Mouse (Mus musculus): ENCODE results near the gene 2610001J05Rik. TPM values are rescaled to one million over a fixed set of nuclear protein-coding genes. Genes with fewer than 3 reads are reported as not detected.

The 2610001J05Rik gene
- 72.4 and 74.0 TPM in 2 replicates for polyA plus RNA-seq (2014; fragmentation: Nextera tagmentation; extraction: Ambion mirVana)

DNA sequence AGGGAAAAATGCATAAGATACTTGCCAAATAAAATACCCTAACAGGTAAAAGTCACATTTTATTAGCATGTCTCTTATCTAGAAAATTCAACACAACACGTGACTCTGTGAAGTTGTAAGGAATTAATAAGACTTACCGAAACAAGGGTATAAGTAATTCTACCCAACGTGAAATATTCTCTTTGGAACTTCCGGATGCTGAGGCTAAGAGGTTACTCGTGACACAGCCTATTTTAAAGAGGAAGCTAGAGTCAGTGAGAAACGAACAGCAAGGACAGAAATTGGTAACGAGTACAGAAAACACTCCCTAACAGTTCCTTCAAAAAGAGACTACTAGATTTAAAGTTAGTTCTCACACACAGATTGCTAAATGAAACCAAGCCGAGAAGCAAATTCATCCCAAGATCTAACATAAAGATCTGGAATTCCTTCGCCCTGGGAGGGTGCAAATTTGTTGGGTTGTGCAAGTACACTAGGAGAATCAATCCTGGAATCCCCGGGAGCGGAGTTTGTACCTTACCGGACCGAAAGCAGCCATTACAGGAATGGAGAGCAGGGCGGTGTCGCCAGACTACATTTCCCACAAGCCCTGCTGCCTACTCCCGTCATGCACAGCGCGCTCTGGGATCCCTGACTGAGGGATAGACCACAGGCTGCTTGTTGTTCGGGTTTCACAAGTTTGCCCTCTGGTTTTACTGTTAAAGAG is at the start of gene 2610001J05Rik:
TSS of gene 2610001J05Rik (minus strand) at position 600 of the 706 bp plus-strand sequence.
- Histone ChIP-seq H3K4me3 (ENCODE audit: low read depth, low read length) (peak within 1 kb of the TSS; percentile 57), H3K27ac (ENCODE audit: low read depth, low read length) (peak within 1 kb of the TSS; percentile 47), H3K4me1 (replicated peaks; ENCODE audit: control insufficient read depth, insufficient read depth, low read length) (peaks cover 3% of the 10 kb centered on the region), H3K36me3 (ENCODE audit: control insufficient read depth, insufficient read depth, low read length) (no peaks in the 10 kb centered on the region), H3K4me2 (peak within 1 kb of the TSS; percentile 63), H3K9ac (ENCODE audit: low read depth, low read length) (peak within 1 kb of the TSS; percentile 71), H3K9me3 (ENCODE audit: control insufficient read depth, low read length) (no peaks in the 10 kb centered on the region), H3K27me3 (replicated peaks; ENCODE audit: control insufficient read depth, insufficient read depth, low read length) (no peaks in the 10 kb centered on the region)
- peak; percentile 100 for ATAC-seq (replicated peaks; ENCODE audit: low FRiP score)
- WGBS: under 1% methylated on average over 19 of the region's 19 CpGs
- DNase-seq (ENCODE audit: low spot score): peak; percentile 80

DNA sequence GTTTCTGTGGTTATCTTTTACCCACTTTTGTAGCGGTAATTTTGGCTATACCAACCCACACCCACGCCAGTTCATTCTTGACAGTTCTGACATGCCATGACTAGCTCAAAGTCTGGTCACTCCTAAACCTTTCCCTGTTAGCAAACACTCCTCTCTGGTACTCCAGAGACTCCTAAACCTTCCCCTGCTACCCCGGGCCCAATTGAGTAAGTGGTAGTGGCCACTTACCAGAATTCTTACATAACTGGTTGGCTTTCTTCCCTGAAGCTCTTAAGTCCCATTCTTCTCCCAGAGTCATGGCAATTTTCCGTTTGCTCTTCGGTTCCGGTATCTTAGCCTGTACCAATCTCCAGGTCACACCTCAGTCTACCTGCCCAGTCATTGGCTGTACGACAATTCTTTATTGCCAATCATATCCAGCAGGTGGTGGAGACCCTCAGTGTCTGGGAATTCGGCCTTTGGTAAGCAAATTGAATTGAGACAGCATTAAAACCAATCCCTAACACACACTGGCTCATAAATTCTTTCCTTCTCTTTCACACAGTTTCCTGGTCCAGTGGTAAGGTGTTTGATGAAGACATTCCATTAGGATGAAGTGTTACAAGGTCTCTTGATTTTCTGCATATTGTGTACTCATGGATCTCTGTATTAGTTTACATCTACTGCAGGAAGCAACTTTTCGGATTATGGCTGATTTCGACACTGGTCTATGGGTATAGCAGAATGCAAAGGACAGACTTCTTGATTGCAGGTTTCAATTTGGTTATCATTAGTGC is 38.6 kb upstream of the 2610001J05Rik start:
- no peak for ATAC-seq (replicated peaks; ENCODE audit: low FRiP score)
- Histone ChIP-seq H3K9me3 (ENCODE audit: control insufficient read depth, low read length) (no peaks in the 10 kb centered on the region), H3K4me3 (ENCODE audit: low read depth, low read length) (no peak overlapping the region), H3K9ac (ENCODE audit: low read depth, low read length) (no peak overlapping the region), H3K4me1 (replicated peaks; ENCODE audit: control insufficient read depth, insufficient read depth, low read length) (no peaks in the 10 kb centered on the region), H3K4me2 (no peak overlapping the region), H3K27ac (ENCODE audit: low read depth, low read length) (no peak overlapping the region), H3K27me3 (replicated peaks; ENCODE audit: control insufficient read depth, insufficient read depth, low read length) (no peaks in the 10 kb centered on the region), H3K36me3 (ENCODE audit: control insufficient read depth, insufficient read depth, low read length) (no peaks in the 10 kb centered on the region)
- 84% methylated on average over 10 of the region's 10 CpGs for WGBS
- DNase-seq (ENCODE audit: low spot score): no peak

DNA sequence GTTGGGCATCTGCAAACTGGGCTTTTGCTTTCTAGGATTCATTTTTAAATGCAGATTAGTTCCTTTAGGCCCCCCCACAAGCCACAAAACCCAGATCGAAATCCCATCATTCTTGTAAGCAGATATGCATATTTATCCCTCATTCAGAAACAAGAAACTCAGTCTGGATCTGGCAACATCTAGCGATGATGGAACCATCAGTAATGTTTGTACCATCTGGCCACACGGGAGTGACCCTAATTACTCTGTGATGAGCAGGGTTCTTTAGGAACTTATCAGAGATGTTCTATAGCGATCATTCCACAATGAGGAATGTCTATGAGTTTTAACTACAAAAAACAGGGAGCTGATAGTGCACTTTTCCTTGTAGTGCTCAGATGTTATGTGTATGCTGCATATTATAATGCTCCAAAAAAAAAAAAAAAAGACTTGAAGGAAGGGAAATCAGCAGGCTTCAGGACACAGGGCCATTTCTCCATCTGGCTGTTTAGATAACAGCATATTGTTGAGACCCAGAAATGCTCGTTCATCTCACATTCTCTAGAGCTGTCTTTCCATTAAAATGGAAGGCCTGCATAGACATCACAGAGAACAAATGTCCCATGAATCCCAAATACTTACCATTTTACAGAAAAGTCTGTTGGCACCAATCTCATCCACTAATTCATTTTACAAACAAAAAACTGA is 31.8 kb upstream of the 2610001J05Rik start:
- ATAC-seq (replicated peaks; ENCODE audit: low FRiP score): no peak
- no peaks in the 10 kb centered on the region for H3K36me3 ChIP-seq (ENCODE audit: control insufficient read depth, insufficient read depth, low read length)
- H3K27ac ChIP-seq (ENCODE audit: low read depth, low read length): no peak overlapping the region
- H3K4me2 ChIP-seq: no peak overlapping the region
- 79% methylated on average over 5 of the region's 5 CpGs for WGBS
- H3K27me3 ChIP-seq (replicated peaks; ENCODE audit: control insufficient read depth, insufficient read depth, low read length): no peaks in the 10 kb centered on the region
- no peaks in the 10 kb centered on the region for H3K4me1 ChIP-seq (replicated peaks; ENCODE audit: control insufficient read depth, insufficient read depth, low read length)
- DNase-seq (ENCODE audit: low spot score): no peak
- H3K9ac ChIP-seq (ENCODE audit: low read depth, low read length): no peak overlapping the region
- no peaks in the 10 kb centered on the region for H3K9me3 ChIP-seq (ENCODE audit: control insufficient read depth, low read length)
- no peak overlapping the region for H3K4me3 ChIP-seq (ENCODE audit: low read depth, low read length)

DNA sequence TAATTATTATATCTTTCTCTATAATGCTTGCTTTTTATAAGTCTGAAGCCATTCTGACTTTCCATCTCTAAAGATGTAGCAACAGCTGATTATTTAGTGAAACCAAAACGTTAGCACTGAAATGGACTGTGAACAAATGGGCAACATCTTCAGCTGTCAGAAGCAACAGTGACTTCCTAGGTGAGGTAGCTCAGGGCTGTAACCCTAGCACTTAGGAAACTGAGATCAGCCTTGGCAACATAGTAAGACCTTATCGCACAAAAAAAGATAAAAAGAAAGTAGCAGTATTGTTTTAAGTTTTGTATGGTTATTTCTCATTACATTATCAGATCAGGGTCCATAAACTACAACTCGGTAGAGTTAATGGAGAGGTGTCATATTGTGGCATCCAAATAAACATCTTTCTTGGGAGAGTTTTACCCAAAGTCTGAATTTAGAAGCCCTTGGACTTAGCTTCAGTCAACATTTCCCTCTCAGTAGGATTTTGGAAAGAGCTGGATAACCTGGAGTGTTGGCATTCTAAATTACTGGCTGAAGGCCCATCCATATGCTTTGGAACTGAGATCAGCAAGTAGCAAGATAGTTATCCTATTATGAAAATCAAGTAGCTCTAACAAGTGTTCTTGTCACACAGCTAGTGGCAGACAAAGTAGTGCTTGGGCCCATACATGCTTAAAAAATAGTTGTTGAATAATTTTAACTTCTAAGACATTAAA is 13.7 kb upstream of the 2610001J05Rik start:
- WGBS: 73% methylated on average over 3 of the region's 3 CpGs
- H3K27ac ChIP-seq (ENCODE audit: low read depth, low read length): no peak overlapping the region

DNA sequence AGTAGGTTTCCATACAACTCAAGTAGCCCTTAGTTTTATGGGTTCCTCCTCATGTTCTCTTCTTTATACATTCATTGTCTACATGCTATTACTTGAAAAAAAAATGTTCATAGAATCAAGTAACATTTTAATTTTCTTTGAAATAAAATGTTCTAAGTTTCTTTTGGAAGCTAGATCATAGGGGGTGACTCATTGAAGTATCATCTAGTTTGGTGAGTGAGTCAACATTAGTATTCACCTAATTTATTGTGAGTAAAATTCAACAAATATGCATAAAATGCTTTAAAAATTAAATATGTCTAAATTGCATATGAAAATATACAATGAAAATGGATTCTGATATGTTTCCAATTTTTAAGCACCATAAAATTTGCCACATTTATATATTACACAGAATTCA is 11.6 kb upstream of the 2610001J05Rik start:
- ATAC-seq (replicated peaks; ENCODE audit: low FRiP score) (no peak), DNase-seq (ENCODE audit: low spot score) (no peak)
- Histone ChIP-seq H3K36me3 (ENCODE audit: control insufficient read depth, insufficient read depth, low read length) (no peaks in the 10 kb centered on the region), H3K27me3 (replicated peaks; ENCODE audit: control insufficient read depth, insufficient read depth, low read length) (no peaks in the 10 kb centered on the region), H3K4me1 (replicated peaks; ENCODE audit: control insufficient read depth, insufficient read depth, low read length) (no peaks in the 10 kb centered on the region), H3K4me3 (ENCODE audit: low read depth, low read length) (no peak overlapping the region), H3K4me2 (no peak overlapping the region), H3K9ac (ENCODE audit: low read depth, low read length) (no peak overlapping the region), H3K27ac (ENCODE audit: low read depth, low read length) (no peak overlapping the region), H3K9me3 (ENCODE audit: control insufficient read depth, low read length) (no peaks in the 10 kb centered on the region)

More for the DNA sequence above, 13.7 kb upstream of the 2610001J05Rik start:
- Histone ChIP-seq H3K36me3 (ENCODE audit: control insufficient read depth, insufficient read depth, low read length) (no peaks in the 10 kb centered on the region), H3K27me3 (replicated peaks; ENCODE audit: control insufficient read depth, insufficient read depth, low read length) (no peaks in the 10 kb centered on the region), H3K4me2 (no peak overlapping the region), H3K9ac (ENCODE audit: low read depth, low read length) (no peak overlapping the region), H3K4me3 (ENCODE audit: low read depth, low read length) (no peak overlapping the region), H3K4me1 (replicated peaks; ENCODE audit: control insufficient read depth, insufficient read depth, low read length) (no peaks in the 10 kb centered on the region), H3K9me3 (ENCODE audit: control insufficient read depth, low read length) (no peaks in the 10 kb centered on the region)
- DNase-seq (ENCODE audit: low spot score) (no peak), ATAC-seq (replicated peaks; ENCODE audit: low FRiP score) (no peak)

DNA sequence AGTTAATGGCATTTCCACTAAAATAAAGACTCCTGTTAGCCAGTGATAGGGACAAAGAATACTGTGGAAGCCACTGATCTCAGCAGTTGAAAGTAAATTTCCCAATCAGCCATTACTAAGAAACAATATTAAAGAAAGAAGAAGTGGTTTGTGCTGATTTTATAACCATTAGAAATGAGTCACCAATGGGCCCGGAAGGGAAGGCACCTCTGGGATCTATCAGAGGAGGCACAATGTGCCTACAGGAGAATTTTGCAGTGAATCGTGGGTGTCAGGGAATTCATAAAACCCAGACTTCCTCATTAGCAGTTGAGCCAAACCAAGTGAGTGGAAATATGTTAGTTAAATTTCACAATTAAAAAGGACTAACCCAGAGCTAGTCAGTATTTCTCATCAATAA is 2.6 kb upstream of the 2610001J05Rik start:
- no peak for DNase-seq (ENCODE audit: low spot score)
- ATAC-seq (replicated peaks; ENCODE audit: low FRiP score): no peak

DNA sequence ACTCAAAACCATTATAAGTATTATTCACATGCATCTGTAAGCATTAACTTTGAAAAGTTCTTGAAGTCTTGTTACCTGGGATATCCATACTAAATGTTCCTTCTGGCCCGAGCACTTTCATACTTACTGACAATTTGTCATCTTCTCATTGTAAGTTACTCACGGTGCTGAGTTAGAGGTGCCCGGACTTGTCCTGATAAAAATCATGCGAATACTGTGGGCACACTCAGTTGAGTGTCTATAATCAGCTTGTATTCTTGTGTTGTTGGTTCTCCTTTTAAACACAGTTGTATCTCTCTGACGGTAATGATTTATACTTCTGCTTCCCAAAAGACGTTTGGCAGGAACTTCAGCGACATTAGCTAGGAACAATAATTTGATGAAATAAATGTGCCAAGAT is 758 bp upstream of the 2610001J05Rik start:
- WGBS: 51% methylated on average over 7 of the region's 7 CpGs
- H3K9ac ChIP-seq (ENCODE audit: low read depth, low read length): no peak overlapping the region

More for the DNA sequence above, 2.6 kb upstream of the 2610001J05Rik start:
- Histone ChIP-seq H3K4me1 (replicated peaks; ENCODE audit: control insufficient read depth, insufficient read depth, low read length) (peaks cover 3% of the 10 kb centered on the region), H3K4me3 (ENCODE audit: low read depth, low read length) (no peak overlapping the region), H3K4me2 (no peak overlapping the region), H3K9me3 (ENCODE audit: control insufficient read depth, low read length) (no peaks in the 10 kb centered on the region), H3K27ac (ENCODE audit: low read depth, low read length) (no peak overlapping the region), H3K9ac (ENCODE audit: low read depth, low read length) (no peak overlapping the region), H3K27me3 (replicated peaks; ENCODE audit: control insufficient read depth, insufficient read depth, low read length) (no peaks in the 10 kb centered on the region), H3K36me3 (ENCODE audit: control insufficient read depth, insufficient read depth, low read length) (no peaks in the 10 kb centered on the region)
- 80% methylated on average over 2 of the region's 2 CpGs for WGBS

DNA sequence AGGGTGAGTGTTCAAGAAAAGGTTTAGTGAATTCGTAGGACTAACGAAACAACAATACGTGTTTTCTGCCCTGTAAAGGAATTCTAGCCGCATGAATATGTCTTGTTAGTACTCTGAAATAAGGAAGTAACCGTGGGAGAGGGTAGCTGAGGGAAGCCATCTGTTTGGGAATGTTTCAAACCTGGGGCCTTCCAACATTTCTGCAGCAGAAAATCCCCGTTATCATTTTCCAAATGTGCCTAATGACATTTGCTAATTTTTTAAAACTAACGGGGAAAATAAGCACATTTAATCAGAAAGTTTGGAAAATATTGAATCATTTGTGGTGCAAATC is 274 bp upstream of the 2610001J05Rik start:
- H3K27ac ChIP-seq (ENCODE audit: low read depth, low read length): no peak overlapping the region
- ATAC-seq (replicated peaks; ENCODE audit: low FRiP score): peak; percentile 75
- WGBS: 2% methylated on average over 7 of the region's 7 CpGs

More for the DNA sequence above, 758 bp upstream of the 2610001J05Rik start:
- Histone ChIP-seq H3K27me3 (replicated peaks; ENCODE audit: control insufficient read depth, insufficient read depth, low read length) (no peaks in the 10 kb centered on the region), H3K36me3 (ENCODE audit: control insufficient read depth, insufficient read depth, low read length) (no peaks in the 10 kb centered on the region), H3K4me2 (peak overlapping the region; percentile 59), H3K4me3 (ENCODE audit: low read depth, low read length) (peak overlapping the region; percentile 57), H3K4me1 (replicated peaks; ENCODE audit: control insufficient read depth, insufficient read depth, low read length) (peaks cover 3% of the 10 kb centered on the region), H3K27ac (ENCODE audit: low read depth, low read length) (no peak overlapping the region), H3K9me3 (ENCODE audit: control insufficient read depth, low read length) (no peaks in the 10 kb centered on the region)
- DNase-seq (ENCODE audit: low spot score) (no peak), ATAC-seq (replicated peaks; ENCODE audit: low FRiP score) (no peak)

More for the DNA sequence above, 274 bp upstream of the 2610001J05Rik start:
- Histone ChIP-seq H3K4me3 (ENCODE audit: low read depth, low read length) (peak overlapping the region; percentile 57), H3K27me3 (replicated peaks; ENCODE audit: control insufficient read depth, insufficient read depth, low read length) (no peaks in the 10 kb centered on the region), H3K9ac (ENCODE audit: low read depth, low read length) (peak overlapping the region; percentile 71), H3K4me1 (replicated peaks; ENCODE audit: control insufficient read depth, insufficient read depth, low read length) (peaks cover 3% of the 10 kb centered on the region), H3K4me2 (peak overlapping the region; percentile 59), H3K9me3 (ENCODE audit: control insufficient read depth, low read length) (no peaks in the 10 kb centered on the region), H3K36me3 (ENCODE audit: control insufficient read depth, insufficient read depth, low read length) (no peaks in the 10 kb centered on the region)
- no peak for DNase-seq (ENCODE audit: low spot score)

All from liver, embryonic 11.5 days (tissue).